Mouse (Mus musculus): ENCODE results near the gene 9530068E07Rik. TPM values are rescaled to one million over a fixed set of nuclear protein-coding genes. Genes with fewer than 3 reads are reported as not detected.
"Not testable (repeated sequence)": the region's sequence is repeated elsewhere in the genome, so short reads cannot be mapped to it uniquely, and the experiment has no call there.

Gene 9530068E07Rik
- 10 to 100 TPM; 59.2 to 64.2 TPM for total RNA-seq (2021)
- long read RNA-seq, experiment 1, transcript 9530068E07Rik-201 (3 exons, 2,467 nt), result major isoform, 78 of 88 reads
- long read RNA-seq, experiment 1, partial matches to known transcripts, result 5 of 88 reads
- long read RNA-seq, experiment 1, other reads (novel, unspliced or antisense), result 5 of 88 reads
- long read RNA-seq, experiment 2, transcript 9530068E07Rik-201 (3 exons, 2,467 nt), result major isoform, 61 of 68 reads
- long read RNA-seq, experiment 2, partial matches to known transcripts, result 4 of 68 reads
- long read RNA-seq, experiment 2, other reads (novel, unspliced or antisense), result 3 of 68 reads

GRCm38 (mm10) chr11:52395940-52396596 is at the start of gene 9530068E07Rik:
TSS of gene 9530068E07Rik (plus strand) at chr11:52396428.
- DNase-seq (ENCODE audit: extremely low spot score in 1 of 2, low spot score in 2 of 2), result peak; percentile 93 to 94
- no peak for TF ChIP-seq CTCF (IDR thresholded peaks at IDR 0.05)
- Histone ChIP-seq H3K27ac (peak within 1 kb of the TSS; percentile 97), H3K4me3 (peak within 1 kb of the TSS; percentile 88)
- intact Hi-C loops (cut with DNase I), result no loop called here

- H3K27ac ChIP-seq, result peak overlapping the region; percentile 70
- DNase-seq (ENCODE audit: extremely low spot score in 1 of 2, low spot score in 2 of 2), result no peak
- TF ChIP-seq CTCF (IDR thresholded peaks at IDR 0.05), result no peak
- H3K4me3 ChIP-seq, result peak overlapping the region; percentile 26
- intact Hi-C loops (cut with DNase I), result no loop called here
These were observed 49.6 kb upstream of the 9530068E07Rik start for GRCm38 (mm10) chr11:52346635-52347005.

- no peak for DNase-seq (ENCODE audit: extremely low spot score in 1 of 2, low spot score in 2 of 2)
- H3K4me3 ChIP-seq, result no peak overlapping the region
- TF ChIP-seq CTCF (IDR thresholded peaks at IDR 0.05), result no peak
- no peak overlapping the region for H3K27ac ChIP-seq
- intact Hi-C loops (cut with DNase I), result no loop called here
These were observed 48.1 kb upstream of the 9530068E07Rik start for GRCm38 (mm10) chr11:52348156-52348555.

GRCm38 (mm10) chr11:52348724-52349123 is 47.5 kb upstream of the 9530068E07Rik start:
- intact Hi-C loops (cut with DNase I), result no loop called here
- Histone ChIP-seq H3K4me3 (no peak overlapping the region), H3K27ac (no peak overlapping the region)
- peak; percentile 26 for TF ChIP-seq CTCF (IDR thresholded peaks at IDR 0.05)
- DNase-seq (ENCODE audit: extremely low spot score in 1 of 2, low spot score in 2 of 2), result no peak

- Histone ChIP-seq H3K4me3 (no peak overlapping the region), H3K27ac (no peak overlapping the region)
- TF ChIP-seq CTCF (IDR thresholded peaks at IDR 0.05), result peak; percentile 11; the same call in 1 of the 2 replicates
- no peak for DNase-seq (ENCODE audit: extremely low spot score in 1 of 2, low spot score in 2 of 2)
- intact Hi-C loops (cut with DNase I), result no loop called here
These were observed 45.3 kb upstream of the 9530068E07Rik start for GRCm38 (mm10) chr11:52350924-52351323.

- intact Hi-C loops (cut with DNase I), result no loop called here
- no peak for TF ChIP-seq CTCF (IDR thresholded peaks at IDR 0.05)
- H3K4me3 ChIP-seq, result no peak overlapping the region
- no peak for DNase-seq (ENCODE audit: extremely low spot score in 1 of 2, low spot score in 2 of 2)
- no peak overlapping the region for H3K27ac ChIP-seq
These were observed 44.0 kb upstream of the 9530068E07Rik start for GRCm38 (mm10) chr11:52352271-52352670.

- DNase-seq (ENCODE audit: extremely low spot score in 1 of 2, low spot score in 2 of 2), result no peak
- no peak for TF ChIP-seq CTCF (IDR thresholded peaks at IDR 0.05)
- intact Hi-C loops (cut with DNase I), result no loop called here
These were observed 41.6 kb upstream of the 9530068E07Rik start for GRCm38 (mm10) chr11:52354644-52355043.

GRCm38 (mm10) chr11:52355601-52356000 is 40.6 kb upstream of the 9530068E07Rik start:
- intact Hi-C loops (cut with DNase I), result no loop called here
- H3K27ac ChIP-seq, result no peak overlapping the region
- DNase-seq (ENCODE audit: extremely low spot score in 1 of 2, low spot score in 2 of 2), result no peak
- no peak overlapping the region for H3K4me3 ChIP-seq
- no peak; the same call in 1 of the 2 replicates for TF ChIP-seq CTCF (IDR thresholded peaks at IDR 0.05)

More at GRCm38 (mm10) chr11:52354644-52355043, 41.6 kb upstream of the 9530068E07Rik start:
- no peak overlapping the region for H3K4me3 ChIP-seq
- H3K27ac ChIP-seq, result no peak overlapping the region

GRCm38 (mm10) chr11:52357091-52357490 is 39.1 kb upstream of the 9530068E07Rik start:
- intact Hi-C loops (cut with DNase I); H3K27ac ChIP-seq; H3K4me3 ChIP-seq; DNase-seq (ENCODE audit: extremely low spot score in 1 of 2, low spot score in 2 of 2): not testable (repeated sequence)

GRCm38 (mm10) chr11:52358520-52358919 is 37.7 kb upstream of the 9530068E07Rik start:
- intact Hi-C loops (cut with DNase I), result no loop called here
- Histone ChIP-seq H3K4me3 (no peak overlapping the region), H3K27ac (no peak overlapping the region)
- DNase-seq (ENCODE audit: extremely low spot score in 1 of 2, low spot score in 2 of 2), result no peak
- no peak for TF ChIP-seq CTCF (IDR thresholded peaks at IDR 0.05)

- H3K27ac ChIP-seq, result peak overlapping the region; percentile 99
- TF ChIP-seq CTCF (IDR thresholded peaks at IDR 0.05), result no peak
- DNase-seq (ENCODE audit: extremely low spot score in 1 of 2, low spot score in 2 of 2), result no peak
- H3K4me3 ChIP-seq, result peak overlapping the region; percentile 94
- intact Hi-C loops (cut with DNase I), result no loop called here
These were observed 36.4 kb upstream of the 9530068E07Rik start for GRCm38 (mm10) chr11:52359686-52360470.

All from left cerebral cortex, adult 2 months (tissue).